Mouse (Mus musculus) megakaryocyte-erythroid progenitor cell, adult 5 weeks (primary cell): ENCODE data around the gene Olfr710. TPM values are rescaled to one million over a fixed set of nuclear protein-coding genes. Genes with fewer than 3 reads are reported as not detected.

Experiments used
- polyA plus RNA-seq: library from polyadenylated mRNA; stranded (reverse); fragments of >175 nt; gene quantifications from 2 replicates; pipeline ENCODE4 v1.2.3, GENCODE M21; 2012

Gene Olfr710
- not detected in 2 replicates for polyA plus RNA-seq

DNA sequence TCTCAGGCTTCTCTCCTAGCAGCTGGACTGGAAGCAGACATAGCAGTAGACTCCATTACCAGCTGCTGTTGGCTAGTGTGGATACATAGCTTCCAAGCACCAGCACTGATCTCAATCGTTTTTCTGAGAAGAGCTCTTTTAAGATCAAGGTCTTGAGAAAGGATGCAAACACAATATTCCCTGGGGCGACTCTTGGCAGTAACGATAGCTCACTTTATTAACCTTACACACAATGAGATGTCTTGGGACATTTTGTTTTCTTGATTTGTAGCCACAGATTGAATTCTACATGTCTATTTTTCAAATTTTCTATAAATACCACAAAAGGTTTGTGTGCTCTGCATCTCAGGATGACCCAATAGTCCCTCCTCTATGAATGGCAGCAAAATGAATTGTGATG lies at the start of gene Olfr710:
Gene Olfr710, minus strand, starts transcription at position 101 of the 400 bp plus-strand sequence.

DNA sequence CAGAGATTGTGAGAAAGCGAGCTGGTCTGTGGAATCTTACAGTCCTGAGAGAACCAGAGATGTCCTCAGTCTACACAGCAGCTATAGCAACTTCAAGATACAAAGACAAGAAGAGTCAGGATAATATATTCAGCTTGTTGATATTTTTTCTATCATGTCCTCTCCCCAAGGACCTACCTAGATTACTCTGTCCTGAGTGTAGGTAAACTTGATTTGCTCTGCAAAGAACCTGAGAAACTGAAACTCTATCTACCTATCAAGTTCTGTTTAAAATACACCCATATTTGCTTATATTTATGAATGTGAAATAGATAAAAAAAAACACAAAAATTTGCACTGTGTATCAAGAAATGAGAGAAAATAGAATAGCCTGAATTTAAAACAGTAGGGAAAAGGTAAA lies 27.2 kb upstream of the Olfr710 start, which contains the start of gene Olfr711:
Gene Olfr711, minus strand, starts transcription at position 101 of the 400 bp plus-strand sequence.

DNA sequence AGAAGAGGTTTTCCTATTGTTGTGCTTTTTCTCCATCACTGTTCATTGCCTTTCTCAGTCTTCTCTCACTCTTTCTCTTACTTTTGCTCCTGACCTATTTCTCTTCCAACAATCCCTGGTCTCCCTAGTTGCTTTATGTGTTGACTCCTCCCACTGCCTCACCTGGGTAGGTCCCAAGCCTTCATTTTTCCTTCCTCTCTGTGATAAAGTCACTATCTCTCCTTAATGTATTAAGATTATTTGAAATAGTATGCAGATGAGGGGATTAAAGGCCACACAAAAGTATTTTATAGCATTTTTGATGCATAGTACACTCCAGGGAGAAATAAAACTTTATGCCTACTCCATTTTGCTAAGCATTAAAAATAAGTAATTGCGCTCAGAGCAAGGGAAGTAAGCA lies 15.7 kb upstream of the Olfr710 start, which contains the start of gene Olfr6:
Gene Olfr6, minus strand, starts transcription at position 101 of the 400 bp plus-strand sequence.

DNA sequence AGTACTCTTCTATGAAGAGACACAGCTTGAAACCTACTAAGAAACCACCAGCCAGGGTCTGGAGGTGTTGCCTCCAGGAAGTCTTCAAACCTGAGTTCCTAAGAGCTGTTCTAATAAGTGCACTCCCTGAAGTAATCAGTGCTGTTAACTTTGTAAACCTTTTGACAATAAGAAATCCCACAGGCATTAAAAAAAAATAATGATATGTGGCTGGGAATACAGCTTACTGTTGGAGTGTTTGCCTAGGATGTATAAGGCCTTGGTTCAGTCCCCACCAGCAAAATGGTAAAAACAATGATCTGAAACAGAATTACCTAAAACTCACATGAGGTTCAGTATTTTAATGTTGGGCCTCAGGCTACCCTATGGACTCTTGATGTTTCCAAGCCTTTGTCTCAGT lies 16.0 kb downstream of the Olfr710 start, which contains the start of gene Olfr709-ps1:
Gene Olfr709-ps1, minus strand, starts transcription at position 101 of the 400 bp plus-strand sequence.

DNA sequence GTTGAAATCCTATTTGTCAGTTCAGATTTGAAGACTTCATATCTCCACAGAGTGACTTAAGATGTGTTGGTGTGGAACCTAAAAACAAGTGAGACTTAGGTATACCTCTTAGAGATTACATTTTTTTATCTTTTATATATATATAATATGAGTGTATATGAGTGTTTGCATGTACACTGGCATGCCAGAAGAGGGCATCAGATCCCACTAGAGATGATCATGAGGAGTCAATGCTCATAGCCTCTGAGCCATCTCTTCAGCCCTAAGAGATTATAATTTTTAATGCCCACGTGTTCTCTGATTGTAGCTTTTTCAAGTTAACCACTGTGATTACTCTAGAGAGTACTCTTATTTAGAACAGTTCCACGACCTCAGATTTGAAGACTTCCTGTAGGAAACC lies 40.4 kb downstream of the Olfr710 start, which contains the start of gene Olfr1532-ps1:
Gene Olfr1532-ps1, plus strand, starts transcription at position 326 of the 400 bp plus-strand sequence.

DNA sequence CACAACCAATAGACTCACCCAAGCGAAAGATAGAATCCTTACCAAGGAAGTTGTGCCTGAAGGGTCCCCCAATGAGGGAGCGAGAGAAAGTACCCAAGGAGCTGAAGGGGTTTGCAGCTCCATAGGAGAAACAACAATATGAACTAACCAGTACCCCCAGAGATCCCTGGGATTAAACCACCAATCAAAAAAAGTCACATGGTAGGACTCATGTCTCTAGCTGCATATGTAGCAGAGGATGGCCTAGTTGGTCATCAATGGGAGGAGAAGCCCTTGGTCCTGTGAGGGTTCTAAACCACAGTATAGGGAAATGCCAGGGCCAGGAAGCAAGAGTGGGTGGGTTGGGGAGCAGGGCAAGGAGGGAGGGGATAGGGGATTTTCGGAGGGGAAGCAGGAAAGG lies 47.0 kb downstream of the Olfr710 start, which contains the start of gene Olfr707:
Gene Olfr707, minus strand, starts transcription at position 101 of the 400 bp plus-strand sequence.

Other genes starting within 250 kb of the Olfr710 start
- gene Olfr695, start 231.9 kb downstream of the Olfr710 start, polyA plus RNA-seq = not detected in 2 replicates
- gene Olfr697, start 205.9 kb downstream of the Olfr710 start, polyA plus RNA-seq = not detected in 2 replicates
- not detected in 2 replicates for gene Olfr698, start 192.9 kb downstream of the Olfr710 start, polyA plus RNA-seq
- gene Olfr699, start 155.1 kb downstream of the Olfr710 start, polyA plus RNA-seq = 0.18 TPM in 1 of 2 replicates, not detected in the other
- not detected in 2 replicates for gene Olfr700, start 139.5 kb downstream of the Olfr710 start, polyA plus RNA-seq
- not detected in 2 replicates for gene Olfr701, start 134.2 kb downstream of the Olfr710 start, polyA plus RNA-seq
- not detected in 2 replicates for gene Olfr702, start 114.4 kb downstream of the Olfr710 start, polyA plus RNA-seq
- not detected in 2 replicates for gene Olfr703, start 105.0 kb downstream of the Olfr710 start, polyA plus RNA-seq
- not detected in 2 replicates for gene Olfr704, start 85.1 kb downstream of the Olfr710 start, polyA plus RNA-seq
- not detected in 2 replicates for gene Olfr705, start 71.4 kb downstream of the Olfr710 start, polyA plus RNA-seq
- gene Olfr706, start 60.1 kb downstream of the Olfr710 start, polyA plus RNA-seq = not detected in 2 replicates
- not detected in 2 replicates for gene Olfr707, start 47.1 kb downstream of the Olfr710 start, polyA plus RNA-seq
- gene Olfr1532-ps1, start 40.3 kb downstream of the Olfr710 start, polyA plus RNA-seq = not detected in 2 replicates
- not detected in 2 replicates for gene Olfr709-ps1, start 16.1 kb downstream of the Olfr710 start, polyA plus RNA-seq
- not detected in 2 replicates for gene Olfr6, start 15.6 kb upstream of the Olfr710 start, polyA plus RNA-seq
- gene Olfr711, start 27.1 kb upstream of the Olfr710 start, polyA plus RNA-seq = not detected in 2 replicates
- 0.10 and 0.13 TPM in 2 replicates for gene Olfr2, start 57.8 kb upstream of the Olfr710 start, polyA plus RNA-seq
- gene Olfr713, start 82.9 kb upstream of the Olfr710 start, polyA plus RNA-seq = 0.01 TPM in 1 of 2 replicates, not detected in the other
- gene Olfr714, start 122.7 kb upstream of the Olfr710 start, polyA plus RNA-seq = not detected in 2 replicates
- gene Olfr17, start 144.9 kb upstream of the Olfr710 start, polyA plus RNA-seq = not detected in 2 replicates
- not detected in 2 replicates for gene Olfr715b, start 162.1 kb upstream of the Olfr710 start, polyA plus RNA-seq
- gene Olfr715, start 182.8 kb upstream of the Olfr710 start, polyA plus RNA-seq = not detected in 2 replicates
- not detected in 2 replicates for gene Olfr716, start 190.0 kb upstream of the Olfr710 start, polyA plus RNA-seq
- 0.02 TPM in 1 of 2 replicates, not detected in the other for gene Nlrp14, start 218.7 kb upstream of the Olfr710 start, polyA plus RNA-seq